Mouse (Mus musculus) adrenal gland, adult 18-20 months (tissue): ENCODE measurements at regions not wholly inside any gene's neighbourhood (a gene's known extent, or its start where the extent isn't known, plus 50 kb on each side); places are given as distances from the start of the nearest gene placed in this dataset.

Experiments
- DNase-seq, 2 experiments: peaks; one replicate each; pipeline ENCODE4 v3.0.0; 2021 to 2022; ENCODE audit warnings: low spot score in 2 of 2

DNA sequence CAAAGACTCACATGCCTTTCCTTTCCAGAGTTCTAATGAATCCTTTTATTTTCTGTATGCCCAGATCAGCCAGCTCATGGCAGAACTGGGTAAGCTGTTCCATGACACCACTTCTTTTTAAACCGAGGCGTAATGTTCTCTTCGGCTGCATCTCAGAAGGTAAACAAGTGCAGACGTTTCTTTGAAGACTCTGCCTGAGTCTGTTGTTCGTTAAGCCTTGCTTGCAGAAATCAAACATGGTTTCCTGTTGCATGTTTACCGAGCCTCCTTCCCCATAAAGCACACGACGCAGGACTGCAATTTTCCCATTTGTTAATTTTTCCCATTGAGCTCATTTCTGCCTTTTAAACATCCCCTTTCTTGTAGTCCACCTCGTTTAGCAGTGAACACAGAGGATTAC is 106.6 kb upstream of the Arglu1 start:
- no peak for DNase-seq

DNA sequence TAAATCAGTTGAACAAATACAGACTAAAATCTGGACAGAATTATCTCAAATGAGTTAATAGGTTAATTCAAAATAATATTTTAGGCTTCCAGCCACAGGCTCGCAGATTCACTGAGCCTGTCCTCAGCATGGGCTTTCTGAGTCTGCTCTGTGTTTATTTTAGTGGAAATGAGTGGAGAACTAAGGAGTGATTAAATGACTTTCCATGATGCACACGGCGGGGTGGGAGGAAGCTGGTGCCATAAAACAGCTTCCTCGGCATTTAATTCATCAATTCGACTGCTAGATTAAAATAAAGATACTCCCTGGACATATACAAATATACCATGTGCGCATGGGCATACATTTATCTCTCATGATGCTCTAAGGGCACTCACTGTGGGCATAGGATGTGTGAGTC is 104.4 kb upstream of the Arglu1 start:
- DNase-seq: no peak

DNA sequence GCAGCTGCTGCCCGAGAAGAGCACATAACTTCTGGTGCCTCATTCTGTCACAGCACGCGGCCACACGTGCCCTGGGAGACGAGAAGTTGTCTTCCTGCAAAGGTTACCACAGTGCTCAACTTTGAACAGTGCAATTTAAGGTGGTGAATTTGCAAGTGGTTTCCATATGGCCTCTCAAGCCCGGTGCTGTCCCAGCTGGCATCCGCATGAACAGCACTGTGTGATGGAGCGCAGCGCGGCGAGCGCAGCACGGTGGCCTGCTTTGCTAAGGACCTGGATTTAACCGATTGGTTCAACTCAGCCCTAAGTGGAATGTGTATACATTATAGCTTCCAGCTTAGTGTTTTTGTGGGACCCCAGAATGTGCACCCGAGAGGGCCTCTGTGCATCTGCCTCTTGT is 89.6 kb upstream of the Arglu1 start:
- DNase-seq: no peak

DNA sequence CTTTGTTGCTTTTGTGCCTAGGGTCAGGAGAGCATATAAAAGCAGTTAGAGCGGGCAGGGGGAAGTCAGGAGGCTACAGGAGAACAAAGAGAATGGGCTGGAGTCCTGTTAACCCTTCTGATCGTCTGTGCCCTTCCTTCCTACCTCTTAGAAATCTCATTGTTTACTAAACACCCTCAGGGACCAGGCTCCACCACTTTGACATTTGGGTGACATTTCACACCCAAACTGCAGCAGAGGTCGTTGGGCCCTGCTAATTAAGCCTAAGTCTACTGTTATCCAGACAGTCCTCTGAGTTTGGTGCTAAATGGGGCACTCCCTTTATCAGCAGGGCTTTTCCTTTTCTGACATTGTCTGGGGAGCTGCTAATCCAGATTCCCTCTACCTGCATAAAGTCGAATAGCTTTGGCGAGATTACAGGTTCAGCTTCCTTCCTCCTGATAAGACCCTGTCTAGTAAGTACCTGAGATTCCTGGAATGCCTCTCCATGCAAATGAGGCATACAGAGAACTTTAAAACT is 84.2 kb upstream of the Arglu1 start:
- no peak for DNase-seq

DNA sequence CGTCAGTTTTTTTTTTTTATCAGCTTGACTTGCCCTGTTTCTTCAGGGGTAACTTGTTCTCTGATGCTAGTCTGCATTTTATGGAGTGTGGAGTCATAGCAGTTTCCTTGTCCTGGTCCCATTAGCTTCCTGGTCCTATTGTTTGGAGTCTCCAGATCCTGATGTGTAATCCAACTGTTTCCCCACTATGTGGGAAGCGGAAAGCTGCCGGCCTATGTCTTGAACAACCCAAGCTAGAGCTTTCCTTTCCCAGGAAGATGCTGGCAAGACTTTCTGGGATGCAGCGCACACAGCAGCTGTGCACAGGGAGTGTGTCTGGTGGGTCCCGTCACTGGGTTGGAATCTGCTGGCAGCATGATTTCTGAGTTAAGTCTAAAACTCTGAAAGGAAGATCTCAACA is 82.1 kb upstream of the Arglu1 start:
- DNase-seq: no peak

DNA sequence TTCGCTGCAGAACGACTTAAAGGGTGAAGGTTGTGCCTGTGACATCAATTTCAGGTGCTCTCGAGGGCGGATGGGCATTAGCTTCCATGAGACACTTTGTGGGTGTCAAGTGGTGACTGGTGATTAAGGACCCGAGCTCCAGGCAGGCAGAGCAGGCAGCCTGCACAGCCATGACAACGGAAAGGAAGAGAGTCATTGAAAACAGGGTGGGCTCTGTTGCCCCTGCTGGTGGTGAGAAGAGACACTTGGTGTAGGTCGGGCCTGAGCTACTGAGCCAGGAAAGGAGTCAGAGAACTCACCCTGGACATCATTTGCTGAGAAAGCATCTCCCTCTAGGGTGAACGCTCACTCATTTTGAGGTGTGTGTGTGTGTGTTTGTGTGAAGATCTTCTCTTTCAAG is 80.1 kb upstream of the Arglu1 start:
- no peak for DNase-seq

DNA sequence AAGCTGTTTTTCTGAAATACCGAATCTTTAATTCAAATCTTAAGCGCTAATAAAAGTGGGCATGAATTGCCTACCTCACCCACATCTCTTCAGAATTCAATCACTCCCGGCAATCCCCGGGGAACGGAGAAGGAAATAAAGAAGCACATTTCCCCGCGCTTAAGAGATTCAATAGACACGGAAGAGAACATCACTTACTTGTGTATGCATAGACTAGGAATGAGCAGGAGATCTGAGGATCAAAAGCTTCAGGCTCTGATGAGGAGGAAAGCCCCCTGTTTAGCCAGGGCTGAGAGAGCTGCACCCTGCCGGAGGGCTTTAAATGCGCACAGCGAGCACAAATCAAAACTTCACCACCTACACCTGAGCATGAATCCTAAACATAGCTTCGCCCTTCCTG is 72.0 kb upstream of the Arglu1 start:
- DNase-seq: no peak

DNA sequence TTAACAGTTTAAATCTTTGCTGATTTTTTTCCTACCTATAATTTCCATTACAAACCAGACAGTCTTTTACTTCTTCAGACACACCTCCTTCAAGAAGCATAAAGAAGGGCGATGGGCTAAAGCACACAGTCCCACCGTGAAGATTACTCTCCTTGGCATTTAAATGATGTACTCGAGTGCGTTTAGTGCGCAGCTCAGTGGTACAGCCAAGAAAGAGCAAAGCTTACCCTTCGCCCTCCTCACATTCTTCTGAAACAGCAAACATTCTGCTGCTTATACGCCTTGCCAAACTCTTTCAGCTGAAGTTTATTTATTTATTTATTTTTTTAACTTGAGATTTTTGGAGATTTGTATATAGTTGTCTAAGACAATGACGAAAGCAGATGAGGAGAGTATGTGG is 68.0 kb upstream of the Arglu1 start:
- no peak for DNase-seq

DNA sequence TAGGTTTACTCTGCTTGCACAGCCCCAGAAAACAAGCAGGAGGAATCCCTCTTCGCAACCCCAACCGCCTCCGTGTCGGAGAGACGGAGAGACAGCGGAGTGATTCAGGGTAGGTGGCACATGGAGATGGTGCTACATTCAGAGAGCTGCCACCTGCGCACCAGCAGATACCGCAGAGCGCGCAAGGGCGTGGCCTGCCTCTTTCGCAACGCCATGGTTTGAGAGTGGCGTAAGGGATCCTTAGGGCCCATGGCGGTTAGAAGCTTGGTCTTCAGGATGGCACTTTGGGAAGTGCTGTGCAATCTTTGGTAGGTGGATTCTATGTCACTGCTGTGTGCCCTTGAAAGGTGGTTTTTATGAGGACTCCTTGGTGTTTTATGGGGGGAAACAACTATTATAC is 60.9 kb upstream of the Arglu1 start:
- no peak for DNase-seq

DNA sequence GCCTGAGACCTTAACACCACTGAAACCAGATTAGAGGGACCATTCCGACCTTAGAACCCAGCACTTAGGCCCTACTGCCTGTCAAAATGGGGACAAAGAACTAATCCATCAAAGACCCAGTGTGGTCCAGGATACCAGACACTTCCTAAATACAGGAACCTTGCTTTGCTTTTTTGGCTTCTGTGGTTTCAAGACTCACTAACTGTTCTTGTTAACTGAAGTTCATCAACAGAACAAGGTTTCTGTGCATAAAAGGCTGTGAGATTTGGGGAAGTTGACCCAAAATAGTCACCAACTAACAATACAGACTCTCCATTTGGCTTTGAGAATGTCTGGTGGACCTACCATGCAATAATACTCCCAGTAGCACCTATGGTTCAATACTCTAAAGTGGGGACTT is 56.4 kb upstream of the Arglu1 start:
- DNase-seq: no peak

DNA sequence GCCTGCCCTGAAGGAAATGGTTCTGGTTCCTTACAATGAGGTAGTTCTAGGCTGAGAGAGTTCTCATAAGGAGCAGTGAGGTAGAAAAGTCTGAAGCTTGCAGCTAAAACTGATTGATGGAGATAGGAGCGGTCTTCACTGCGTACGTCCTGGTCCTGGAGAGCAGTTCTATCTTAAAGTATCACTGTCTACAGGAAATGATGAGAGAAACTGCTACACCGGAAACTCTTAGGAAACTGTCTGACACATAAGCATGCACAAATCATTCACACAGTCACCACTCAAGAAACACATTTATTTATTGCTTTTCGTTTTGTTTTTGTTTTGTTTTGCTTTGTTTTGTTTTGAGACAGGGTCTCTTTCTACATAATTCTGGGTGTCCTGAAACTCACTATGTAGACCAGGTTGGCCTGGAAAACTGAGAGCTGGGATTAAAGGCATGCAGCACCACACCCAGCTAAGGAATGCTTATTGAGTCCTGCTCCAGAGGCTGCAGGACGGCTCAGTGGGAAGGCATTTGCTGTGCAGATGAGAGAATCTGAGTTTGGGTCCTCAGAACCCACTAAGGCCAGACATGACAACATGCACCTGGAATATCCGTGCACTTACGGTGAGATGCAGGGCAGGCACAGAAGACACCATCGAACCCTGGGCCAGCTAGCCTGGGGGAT is 55.4 kb upstream of the Arglu1 start:
- DNase-seq: no peak
